Mouse (Mus musculus): ENCODE measurements around the gene Spata45. TPM values are rescaled to one million over a fixed set of nuclear protein-coding genes. Genes with fewer than 3 reads are reported as not detected.

Gene Spata45
- total RNA-seq, 2 experiments from 2014 or later = not detected

- intact Hi-C loops (cut with DNase I) = no loop called here
- peak in 1 of 2 experiments; percentile 23 for DNase-seq (ENCODE audit: low spot score in 2 of 2)
These were observed 36.6 kb downstream of the Spata45 start for GRCm38 (mm10) chr1:191073001-191073400.

GRCm38 (mm10) chr1:191073486-191073885 lies 37.0 kb downstream of the Spata45 start:
- intact Hi-C loops (cut with DNase I) = no loop called here
- DNase-seq (ENCODE audit: low spot score in 2 of 2) = no peak

- DNase-seq (ENCODE audit: low spot score in 2 of 2) = peak; percentile 32 to 38
- intact Hi-C loops (cut with DNase I) = no loop called here
These were observed 38.9 kb downstream of the Spata45 start for GRCm38 (mm10) chr1:191075199-191075883.

- no peak for DNase-seq (ENCODE audit: low spot score in 2 of 2)
- intact Hi-C loops (cut with DNase I) = loop anchor here (5.0 kb wide), 1 partner anchor 141 kb away; no protein-coding TSS in a partner anchor
These were observed 46.8 kb downstream of the Spata45 start for GRCm38 (mm10) chr1:191083230-191083629.

GRCm38 (mm10) chr1:191084951-191085559 lies 48.6 kb downstream of the Spata45 start:
- intact Hi-C loops (cut with DNase I) = loop anchor here (5.0 kb wide), 1 partner anchor 143 kb away; no protein-coding TSS in a partner anchor
- no peak for DNase-seq (ENCODE audit: low spot score in 2 of 2)

GRCm38 (mm10) chr1:191085597-191085996 lies 49.2 kb downstream of the Spata45 start:
- intact Hi-C loops (cut with DNase I) = no loop called here

GRCm38 (mm10) chr1:191086304-191086878 lies 50.0 kb downstream of the Spata45 start:
- no peak for DNase-seq (ENCODE audit: low spot score in 2 of 2)
- intact Hi-C loops (cut with DNase I) = no loop called here

More at GRCm38 (mm10) chr1:191085597-191085996, 49.2 kb downstream of the Spata45 start:
- no peak for DNase-seq (ENCODE audit: low spot score in 2 of 2)

- no peak for DNase-seq (ENCODE audit: low spot score in 2 of 2)
- intact Hi-C loops (cut with DNase I) = no loop called here
These were observed 50.5 kb downstream of the Spata45 start for GRCm38 (mm10) chr1:191086960-191087359.

GRCm38 (mm10) chr1:191087955-191088354 lies 51.5 kb downstream of the Spata45 start:
- DNase-seq (ENCODE audit: low spot score in 2 of 2) = no peak
- intact Hi-C loops (cut with DNase I) = no loop called here

- intact Hi-C loops (cut with DNase I) = no loop called here
- no peak for DNase-seq (ENCODE audit: low spot score in 2 of 2)
These were observed 52.9 kb downstream of the Spata45 start for GRCm38 (mm10) chr1:191089355-191089754.

GRCm38 (mm10) chr1:191092050-191092449 lies 55.6 kb downstream of the Spata45 start:
- intact Hi-C loops (cut with DNase I) = loop anchor here (10.0 kb wide), 1 partner anchor 183 kb away; no protein-coding TSS in a partner anchor
- no peak for DNase-seq (ENCODE audit: low spot score in 2 of 2)

Other genes with a start within 250 kb of the Spata45 start
- gene Rps6kc1, start 124.9 kb upstream of the Spata45 start, total RNA-seq (2021) = 100 to 1,000 TPM; 108 to 116 TPM
- 10 to 100 TPM; 52.6 to 58.6 TPM for gene Angel2, start 111.5 kb upstream of the Spata45 start, total RNA-seq (2021)
- gene Vash2, start 57.3 kb upstream of the Spata45 start, total RNA-seq (2021) = 1 to 10 TPM; 2.0 to 2.1 TPM
- 10 to 100 TPM; 11.8 to 15.4 TPM for gene Flvcr1, start 10.5 kb upstream of the Spata45 start, total RNA-seq (2021)
- 10 to 100 TPM; 19.1 to 35.6 TPM for gene Tatdn3, start 26.3 kb downstream of the Spata45 start, total RNA-seq (2021)
- gene Nsl1, start 26.4 kb downstream of the Spata45 start, total RNA-seq (2021) = under 1 TPM; 0.52 to 0.96 TPM
- gene Batf3, start 61.2 kb downstream of the Spata45 start, total RNA-seq (2021) = 1 to 10 TPM in 1 of 2 experiments, under 1 TPM in 1; 1.00 to 2.2 TPM
- not detected for gene Fam71a, start 128.2 kb downstream of the Spata45 start, total RNA-seq (2021)
- gene Atf3, start 181.4 kb downstream of the Spata45 start, total RNA-seq (2021) = 1 to 10 TPM in 1 of 2 experiments, under 1 TPM in 1; 0.68 to 1.2 TPM

Data from left cerebral cortex, postnatal 36 days (tissue).